Mouse (Mus musculus) adrenal gland, adult 8-10 months (tissue): ENCODE data around the gene Gsdma2. TPM values are rescaled to one million over a fixed set of nuclear protein-coding genes. Genes with fewer than 3 reads are reported as not detected.
"Not testable (repeated sequence)": the region's sequence is repeated elsewhere in the genome, so short reads cannot be mapped to it uniquely, and the experiment has no call there.

Source experiments
- DNase-seq: peaks from one replicate; pipeline ENCODE4 v3.0.0; 2022
- total RNA-seq, 4 experiments: library from RNA; stranded (reverse); gene quantifications; 2 replicates each; pipeline ENCODE4 v1.2.4; 2022

Gsdma2 gene
- total RNA-seq: under 1 TPM in 1 of 4 experiments, not detected in 3; 0.63 TPM

GRCm38 (mm10) chr11:98646459-98646858 is at the start of gene Gsdma2:
Gene Gsdma2 (plus strand): TSS chr11:98646759.
- DNase-seq: no peak

GRCm38 (mm10) chr11:98597363-98597762 is 49.2 kb upstream of the Gsdma2 start:
- no peak for DNase-seq

- DNase-seq: no peak
These were observed 48.6 kb upstream of the Gsdma2 start, which contains the start of gene Lrrc3c for GRCm38 (mm10) chr11:98597991-98598390. Gene Lrrc3c (plus strand): TSS chr11:98598291.

GRCm38 (mm10) chr11:98598851-98599290 is 47.7 kb upstream of the Gsdma2 start:
- DNase-seq: no peak

GRCm38 (mm10) chr11:98599291-98599690 is 47.3 kb upstream of the Gsdma2 start:
- no peak for DNase-seq

GRCm38 (mm10) chr11:98602090-98602690 is 44.4 kb upstream of the Gsdma2 start:
- no peak for DNase-seq

- DNase-seq: no peak
These were observed 42.6 kb upstream of the Gsdma2 start for GRCm38 (mm10) chr11:98603953-98604352.

- not testable (repeated sequence) for DNase-seq
These were observed 41.6 kb upstream of the Gsdma2 start for GRCm38 (mm10) chr11:98604911-98605310.

GRCm38 (mm10) chr11:98606763-98607162 is 39.8 kb upstream of the Gsdma2 start:
- DNase-seq: no peak

- no peak for DNase-seq
These were observed 25.8 kb upstream of the Gsdma2 start for GRCm38 (mm10) chr11:98620791-98621190.

GRCm38 (mm10) chr11:98623981-98624380 is 22.6 kb upstream of the Gsdma2 start:
- DNase-seq: not testable (repeated sequence)

GRCm38 (mm10) chr11:98624381-98624780 is 22.2 kb upstream of the Gsdma2 start:
- DNase-seq: not testable (repeated sequence)

GRCm38 (mm10) chr11:98625611-98626410 is 20.7 kb upstream of the Gsdma2 start, which contains the start of the genes Gm12355 and Gsdma3:
Gene Gm12355 (minus strand): TSS chr11:98625661.
Gene Gsdma3 (plus strand): TSS chr11:98626360.
- no peak for DNase-seq

GRCm38 (mm10) chr11:98628706-98629105 is 17.9 kb upstream of the Gsdma2 start:
- DNase-seq: no peak

GRCm38 (mm10) chr11:98630646-98631045 is 15.9 kb upstream of the Gsdma2 start:
- no peak for DNase-seq

- DNase-seq: not testable (repeated sequence)
These were observed 11.1 kb upstream of the Gsdma2 start for GRCm38 (mm10) chr11:98635312-98635970.

GRCm38 (mm10) chr11:98637501-98637900 is 9.1 kb upstream of the Gsdma2 start:
- no peak for DNase-seq

GRCm38 (mm10) chr11:98640091-98640490 is 6.5 kb upstream of the Gsdma2 start:
- no peak for DNase-seq

GRCm38 (mm10) chr11:98644757-98645156 is 1.8 kb upstream of the Gsdma2 start:
- DNase-seq: no peak

- no peak for DNase-seq
These were observed 613 bp upstream of the Gsdma2 start for GRCm38 (mm10) chr11:98645946-98646345.

GRCm38 (mm10) chr11:98655076-98655475 is 8.5 kb downstream of the Gsdma2 start:
- DNase-seq: not testable (repeated sequence)

GRCm38 (mm10) chr11:98660517-98660916 is 14.0 kb downstream of the Gsdma2 start:
- DNase-seq: no peak

- no peak for DNase-seq
These were observed 17.5 kb downstream of the Gsdma2 start, which contains the start of gene Gsdma for GRCm38 (mm10) chr11:98664091-98664490. Gene Gsdma (plus strand): TSS chr11:98664351.
